Mouse (Mus musculus): ENCODE data around the gene Klhl11. TPM values are rescaled to one million over a fixed set of nuclear protein-coding genes. Genes with fewer than 3 reads are reported as not detected.

Klhl11 gene
- total RNA-seq (2021) = 55.1 and 62.2 TPM in 2 replicates
- long read RNA-seq, partial matches to known transcripts = 0 of 1 reads
- long read RNA-seq, other reads (novel, unspliced or antisense) = 0 of 1 reads

- peak; percentile 90 for DNase-seq
Measured at GRCm38 (mm10) chr11:100472197-100472934, at the start of gene Klhl11. Gene Klhl11, minus strand, starts transcription at chr11:100472741.

DNA sequence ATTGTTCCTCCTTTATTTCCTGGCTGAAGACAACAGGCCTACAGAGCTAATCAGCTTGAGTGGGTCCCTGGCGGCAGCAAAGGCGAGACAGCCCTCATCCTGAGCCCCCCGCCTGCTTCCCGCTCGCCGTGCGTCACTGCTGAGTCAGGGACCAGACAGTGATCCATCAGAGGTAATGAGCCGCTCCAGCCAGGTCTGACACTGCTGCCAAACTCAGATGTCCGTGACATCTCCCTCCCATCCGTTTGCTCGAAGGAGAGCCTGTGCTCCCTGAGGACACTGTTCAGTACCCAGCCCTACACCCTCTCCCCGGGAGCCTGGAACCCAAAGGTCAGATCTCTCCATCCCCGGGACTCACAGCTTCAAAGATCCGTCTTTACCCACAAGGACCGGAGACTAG is 48.3 kb upstream of the Klhl11 start:
- peak; percentile 85 for DNase-seq

- DNase-seq = no peak
Measured at GRCm38 (mm10) chr11:100519188-100519587, 46.6 kb upstream of the Klhl11 start.

DNA sequence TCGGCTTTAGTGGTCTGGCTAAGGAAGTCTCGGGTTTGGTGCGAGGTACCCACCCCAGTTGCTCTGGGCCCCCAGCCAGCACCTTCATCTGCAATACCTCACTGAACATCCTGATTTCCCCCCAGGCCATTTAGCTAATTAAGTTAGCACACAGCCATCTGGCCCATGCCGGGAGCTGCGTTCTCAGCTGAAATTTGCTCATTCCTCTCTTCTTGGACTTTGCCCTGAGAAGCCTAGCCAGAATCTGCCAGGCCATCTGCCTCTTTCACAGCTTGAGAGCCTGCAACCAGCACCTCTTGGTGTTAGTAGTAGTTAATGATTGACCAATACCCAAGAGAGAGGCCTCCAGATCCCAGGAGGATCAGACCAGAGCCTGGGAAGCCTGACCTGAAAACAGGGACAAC is 45.6 kb upstream of the Klhl11 start:
- DNase-seq = peak; percentile 38

GRCm38 (mm10) chr11:100516291-100516690 is 43.8 kb upstream of the Klhl11 start:
- peak; percentile 34 for DNase-seq

DNA sequence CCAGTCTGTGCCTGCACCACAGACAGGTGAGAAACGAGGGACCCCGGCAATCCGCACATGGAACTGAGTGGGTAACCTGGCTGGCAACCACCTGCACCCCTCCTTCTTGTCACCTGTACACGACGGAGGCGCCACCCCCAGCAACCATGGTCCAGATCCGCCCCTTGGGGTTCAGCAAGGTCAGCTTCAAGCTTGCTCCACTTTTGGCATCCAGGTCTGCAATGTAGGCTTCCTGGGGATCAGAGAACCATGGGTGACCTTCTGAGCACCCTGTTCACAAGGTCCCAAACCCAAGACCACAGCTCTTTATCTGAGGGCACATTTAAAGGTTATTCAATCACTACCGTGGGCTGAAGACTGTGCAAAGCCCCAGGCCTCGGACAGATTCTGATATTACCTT is 43.2 kb upstream of the Klhl11 start:
- DNase-seq = no peak

- peak; percentile 65 for DNase-seq
Measured at GRCm38 (mm10) chr11:100515061-100515460, 42.5 kb upstream of the Klhl11 start.

DNA sequence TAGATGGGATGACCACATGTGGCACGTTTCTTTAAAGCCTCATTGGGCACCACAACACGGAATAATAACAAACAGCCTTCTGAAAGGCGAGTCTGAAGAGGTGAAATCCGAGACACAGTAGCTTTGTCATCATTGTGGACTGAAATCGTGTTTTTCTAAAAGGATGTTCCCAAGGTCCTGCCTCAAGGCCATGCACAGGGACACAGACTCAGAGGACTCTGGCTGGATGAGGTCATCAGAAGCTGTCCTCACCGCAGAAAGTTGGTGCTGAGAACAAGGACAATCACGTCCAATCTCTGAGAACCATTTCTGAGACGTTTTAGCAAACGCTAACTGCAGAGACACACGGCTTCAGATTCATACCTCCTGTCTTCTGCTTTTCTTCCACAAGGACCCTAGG is 41.2 kb upstream of the Klhl11 start:
- DNase-seq = peak; percentile 57

GRCm38 (mm10) chr11:100512384-100512783 is 39.8 kb upstream of the Klhl11 start:
- DNase-seq = no peak

DNA sequence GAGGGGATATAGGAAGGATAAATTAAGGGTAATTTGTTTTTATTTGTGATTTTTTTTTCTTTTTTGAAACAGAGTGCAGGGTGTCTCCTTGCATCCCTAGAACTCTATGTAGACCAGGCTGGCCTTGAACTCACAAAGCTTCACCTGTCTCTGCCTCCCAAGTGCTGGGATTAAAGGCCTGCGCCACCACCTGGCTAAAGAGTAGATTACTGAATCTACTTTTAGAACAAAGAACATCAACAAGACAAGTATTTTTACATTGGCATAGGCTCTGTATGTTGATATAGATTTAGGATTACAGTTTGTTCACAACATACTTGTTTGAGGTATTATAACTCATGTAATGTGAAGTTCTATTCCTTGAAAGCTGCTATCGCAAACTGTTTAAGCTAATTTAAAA is 38.0 kb upstream of the Klhl11 start:
- no peak for DNase-seq

- no peak for DNase-seq
Measured at GRCm38 (mm10) chr11:100505997-100506396, 33.5 kb upstream of the Klhl11 start.

GRCm38 (mm10) chr11:100504990-100505660 is 32.6 kb upstream of the Klhl11 start:
- no peak for DNase-seq

- DNase-seq = no peak
Measured at GRCm38 (mm10) chr11:100501321-100501720, 28.8 kb upstream of the Klhl11 start.

DNA sequence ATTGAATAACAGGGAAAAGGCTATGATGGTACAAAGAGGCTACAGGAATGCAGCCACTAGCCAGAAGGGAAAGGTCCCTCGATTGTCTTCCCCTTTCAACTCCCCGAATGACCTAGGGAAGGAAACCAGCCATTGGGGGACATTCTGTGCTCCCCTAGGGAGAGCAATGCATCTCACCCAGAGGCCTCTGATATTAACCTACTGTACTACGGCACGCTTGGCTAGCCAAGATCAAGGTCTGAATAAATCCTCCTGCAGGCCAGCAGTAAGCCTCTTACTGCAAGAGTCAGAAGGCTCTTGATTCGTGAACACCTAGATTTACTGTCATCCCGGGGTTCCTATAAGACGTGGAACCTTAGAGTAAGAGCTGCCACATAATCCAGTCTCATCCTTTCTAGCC is 28.1 kb upstream of the Klhl11 start:
- DNase-seq = no peak

- no peak for DNase-seq
Measured at GRCm38 (mm10) chr11:100500241-100500640, 27.7 kb upstream of the Klhl11 start.

DNA sequence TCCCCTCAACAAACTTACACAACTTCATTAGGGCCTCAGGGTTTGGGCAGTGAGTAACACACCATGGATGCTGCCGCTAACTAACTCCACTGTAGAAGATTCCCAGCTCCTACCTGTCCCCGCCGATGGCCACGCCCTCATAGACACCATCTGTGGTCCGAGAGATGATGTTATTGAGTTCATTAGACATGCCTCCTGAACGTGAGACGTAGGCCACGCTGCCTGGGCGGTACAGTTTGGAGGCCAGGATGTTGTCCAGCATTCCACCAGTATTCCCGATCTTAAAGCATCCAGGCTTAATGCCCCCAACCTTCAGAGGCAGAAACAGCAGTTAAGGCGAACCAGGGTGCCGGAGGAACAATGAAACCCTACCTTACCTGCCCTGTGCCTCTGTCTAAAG is 21.2 kb upstream of the Klhl11 start:
- DNase-seq = no peak

DNA sequence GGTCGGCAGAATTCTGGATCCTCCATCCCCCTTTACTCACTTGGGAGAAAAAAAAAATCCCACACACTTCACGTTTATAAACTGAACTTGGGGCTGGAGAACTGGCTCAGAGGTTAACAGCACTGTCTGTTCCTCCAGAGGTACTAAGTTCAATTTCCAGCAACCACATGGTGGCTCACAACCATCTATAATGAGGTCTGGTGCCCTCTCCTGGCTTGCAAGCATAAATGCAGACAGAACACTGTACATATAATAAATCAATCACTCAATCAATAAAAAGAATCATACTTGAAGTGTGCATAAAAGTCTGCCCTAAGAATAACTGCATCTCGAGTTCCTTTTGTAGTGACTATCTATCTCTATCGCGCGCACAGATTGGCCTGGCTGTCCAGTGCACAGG is 18.4 kb upstream of the Klhl11 start:
- DNase-seq = no peak

GRCm38 (mm10) chr11:100485801-100486538 is 13.4 kb upstream of the Klhl11 start:
- no peak for DNase-seq

- DNase-seq = no peak
Measured at GRCm38 (mm10) chr11:100484461-100484860, 11.9 kb upstream of the Klhl11 start.

DNA sequence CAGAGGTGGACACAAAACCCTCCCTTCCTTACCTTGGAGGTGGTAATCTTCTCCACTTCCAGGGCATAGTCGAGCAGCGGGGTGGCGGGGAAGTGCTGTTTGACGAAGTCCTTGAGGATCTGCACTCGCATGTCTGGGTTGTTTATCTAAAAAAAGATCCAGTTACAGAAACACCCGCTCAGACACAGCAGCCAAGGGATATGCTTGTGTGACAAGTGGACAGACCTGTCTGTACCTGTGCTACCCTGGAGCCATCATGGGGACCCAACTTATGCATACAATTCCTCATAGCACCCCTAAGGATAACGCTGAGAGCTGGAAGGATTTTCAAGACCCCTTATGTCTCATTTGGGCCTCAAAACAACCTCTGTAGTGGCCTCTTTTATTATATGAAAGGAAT is 6.6 kb upstream of the Klhl11 start:
- no peak for DNase-seq

DNA sequence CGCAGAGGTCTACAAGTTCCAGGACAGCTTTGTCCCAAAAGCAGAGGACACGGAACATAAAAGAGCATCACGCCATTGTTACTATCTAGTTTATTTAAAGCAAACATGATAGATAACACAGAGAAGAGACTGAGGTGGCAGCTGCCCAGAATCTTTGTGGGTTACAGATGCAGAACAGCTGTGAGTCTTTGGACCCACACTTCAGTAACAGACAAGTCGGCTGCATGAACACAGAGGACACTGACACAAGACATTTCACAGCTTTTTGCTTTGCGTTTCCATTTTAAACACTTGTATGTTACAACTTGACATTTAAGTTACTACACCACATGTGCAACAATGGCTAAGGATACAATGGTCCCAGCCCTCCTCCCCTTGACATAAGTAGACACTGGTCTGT is 3.7 kb upstream of the Klhl11 start:
- DNase-seq = no peak

GRCm38 (mm10) chr11:100472935-100473295 is 374 bp upstream of the Klhl11 start:
- no peak for DNase-seq

All from adrenal gland, postnatal 25 days (tissue).